Comparison of ENCODE assay signal across 26 mouse cellular contexts in the genomic region with DNA sequence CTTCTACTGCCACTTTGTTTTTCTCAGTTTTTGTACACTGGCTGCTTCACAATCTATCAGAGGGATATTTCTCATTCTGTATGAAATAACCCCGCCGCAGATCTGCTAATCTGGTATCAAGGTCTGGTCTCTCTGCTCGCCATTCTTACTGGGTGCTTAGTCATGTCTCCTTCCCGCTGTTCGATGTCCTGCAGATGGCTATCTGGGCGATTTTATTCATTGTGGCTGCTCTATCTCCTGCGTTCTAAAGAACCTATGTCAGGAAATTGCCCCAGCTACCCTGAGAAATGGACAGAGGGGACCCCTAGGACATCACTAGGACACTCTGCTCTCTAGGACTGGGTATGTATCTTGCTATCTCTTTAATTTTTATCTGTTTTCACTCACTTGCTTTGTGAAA.
A peak's percentile ranks its signal among the peaks of the same experiment; 100 is the strongest.
DNase-seq lines count a peak whose midpoint lies in the region; ATAC-seq lines count a peak whose summit lies in the region.
"Had no signal": no experiment of that assay in that cellular context is flagged by ENCODE, and none has a peak within 500 bp of the region (broad histone marks: within the 10 kb centered on the region; RNA-seq: fewer than 3 reads in every experiment).

No protein-coding gene starts in this region.

- no peak for ATAC-seq in embryonic facial prominence, embryonic 13.5 days (ENCODE audit: insufficient number of reproducible peaks, insufficient read depth, low FRiP score, low TSS enrichment, low read depth)
- peak; percentile 40 for ATAC-seq in megakaryocyte progenitor cell, adult 5-6 weeks (replicated peaks; ENCODE audit: poor library complexity)
- no peak for ATAC-seq in midbrain, embryonic 14.5 days (ENCODE audit: low FRiP score, low TSS enrichment)
- ATAC-seq: forebrain, embryonic 15.5 days; intestine, embryonic 15.5 days; Patski had no signal

- no peak overlapping the region for H3K4me3 ChIP-seq in embryonic facial prominence, embryonic 13.5 days
- no peak overlapping the region for H3K4me3 ChIP-seq in embryonic facial prominence, embryonic 10.5 days
- H3K4me3 ChIP-seq in heart, embryonic 10.5 days, result no peak overlapping the region
- no peak overlapping the region for H3K4me3 ChIP-seq in midbrain, embryonic 14.5 days (replicated peaks; ENCODE audit: low read depth, low read length)
- H3K4me3 ChIP-seq: erythroblast, embryonic 14.5 days; forebrain, embryonic 12.5 days; forebrain, embryonic 15.5 days; heart, embryonic 13.5 days; hindbrain, embryonic 15.5 days; intestine, embryonic 15.5 days had no signal

- 78% methylated on average over 7 of the region's 7 CpGs for WGBS in embryonic facial prominence, embryonic 13.5 days
- 87% methylated on average over 7 of the region's 7 CpGs for WGBS in embryonic facial prominence, embryonic 10.5 days
- 70% methylated on average over 7 of the region's 7 CpGs for WGBS in heart, embryonic 10.5 days
- 84% methylated on average over 7 of the region's 7 CpGs for WGBS in midbrain, embryonic 14.5 days

- H3K9ac ChIP-seq in embryonic facial prominence, embryonic 13.5 days, result no peak overlapping the region
- H3K9ac ChIP-seq in midbrain, embryonic 14.5 days (replicated peaks; ENCODE audit: low read length), result no peak overlapping the region
- H3K9ac ChIP-seq: forebrain, embryonic 12.5 days; forebrain, embryonic 15.5 days; heart, embryonic 13.5 days; hindbrain, embryonic 15.5 days; intestine, embryonic 15.5 days had no signal

- DNase-seq in embryonic facial prominence, embryonic 10.5 days (ENCODE audit: low spot score), result no peak
- DNase-seq in 416B (ENCODE audit: low read depth) (peak; percentile 85), MN1 (ENCODE audit: low spot score) (peak; percentile 7)
- DNase-seq in heart, embryonic 10.5 days (ENCODE audit: low spot score), result no peak
- DNase-seq in midbrain, embryonic 14.5 days, result no peak
- no peak for DNase-seq in adrenal gland, adult 2 months
- DNase-seq: adrenal gland, postnatal 14 days; B cell, adult 2 months; cerebellum, adult 11 months; cerebellum, adult 2 months; cerebellum, postnatal 10 days; cerebellum, postnatal 36 days; embryo, embryonic 11 days; gastrocnemius, postnatal 25 days; heart, adult 18-20 months; heart, postnatal 14 days; heart, postnatal 4 days had no signal

- peaks cover 10% of the 10 kb centered on the region for H3K27me3 ChIP-seq in embryonic facial prominence, embryonic 13.5 days
- peaks cover 67% of the 10 kb centered on the region for H3K27me3 ChIP-seq in embryonic facial prominence, embryonic 10.5 days (replicated peaks; ENCODE audit: low read depth, poor library complexity, severe bottlenecking)
- H3K27me3 ChIP-seq in heart, embryonic 10.5 days (ENCODE audit: insufficient read depth, poor library complexity, severe bottlenecking), result peaks cover 73% of the 10 kb centered on the region
- H3K27me3 ChIP-seq in midbrain, embryonic 14.5 days (ENCODE audit: control insufficient read depth, insufficient read depth, low read length), result peaks cover 45% of the 10 kb centered on the region
- H3K27me3 ChIP-seq: Patski had no signal

- peaks cover 32% of the 10 kb centered on the region for H3K4me1 ChIP-seq in embryonic facial prominence, embryonic 13.5 days
- H3K4me1 ChIP-seq in embryonic facial prominence, embryonic 10.5 days, result peaks cover 15% of the 10 kb centered on the region
- peaks cover 11% of the 10 kb centered on the region for H3K4me1 ChIP-seq in heart, embryonic 10.5 days
- peaks cover 4% of the 10 kb centered on the region; the same call in 1 of the 2 replicates for H3K4me1 ChIP-seq in midbrain, embryonic 14.5 days (ENCODE audit: control insufficient read depth, insufficient read depth, low read length)

- H3K9me3 ChIP-seq in embryonic facial prominence, embryonic 13.5 days, result no peaks in the 10 kb centered on the region
- no peaks in the 10 kb centered on the region for H3K9me3 ChIP-seq in embryonic facial prominence, embryonic 10.5 days
- no peaks in the 10 kb centered on the region for H3K9me3 ChIP-seq in heart, embryonic 10.5 days
- no peaks in the 10 kb centered on the region for H3K9me3 ChIP-seq in midbrain, embryonic 14.5 days (ENCODE audit: control insufficient read depth, low read length)
- H3K9me3 ChIP-seq: forebrain, embryonic 12.5 days; forebrain, embryonic 15.5 days; heart, embryonic 13.5 days; hindbrain, embryonic 15.5 days; intestine, embryonic 15.5 days had no signal

- H3K4me2 ChIP-seq in embryonic facial prominence, embryonic 13.5 days, result peak overlapping the region; percentile 26
- no peak overlapping the region for H3K4me2 ChIP-seq in midbrain, embryonic 14.5 days (ENCODE audit: low read length)
- H3K4me2 ChIP-seq: forebrain, embryonic 12.5 days; forebrain, embryonic 15.5 days; heart, embryonic 13.5 days; hindbrain, embryonic 15.5 days; intestine, embryonic 15.5 days had no signal

- no peak overlapping the region for H3K27ac ChIP-seq in embryonic facial prominence, embryonic 13.5 days
- no peak overlapping the region for H3K27ac ChIP-seq in embryonic facial prominence, embryonic 10.5 days (replicated peaks)
- H3K27ac ChIP-seq in heart, embryonic 10.5 days, result no peak overlapping the region
- no peak overlapping the region for H3K27ac ChIP-seq in midbrain, embryonic 14.5 days (replicated peaks; ENCODE audit: low read depth, low read length)
- H3K27ac ChIP-seq: forebrain, embryonic 12.5 days; forebrain, embryonic 15.5 days; heart, embryonic 13.5 days; hindbrain, embryonic 15.5 days; intestine, embryonic 15.5 days had no signal

- peaks cover 38% of the 10 kb centered on the region for H3K36me3 ChIP-seq in embryonic facial prominence, embryonic 13.5 days
- no peaks in the 10 kb centered on the region for H3K36me3 ChIP-seq in embryonic facial prominence, embryonic 10.5 days (replicated peaks)
- H3K36me3 ChIP-seq in heart, embryonic 10.5 days, result no peaks in the 10 kb centered on the region
- no peaks in the 10 kb centered on the region for H3K36me3 ChIP-seq in midbrain, embryonic 14.5 days (ENCODE audit: control insufficient read depth, insufficient read depth, low read length)
- H3K36me3 ChIP-seq: forebrain, embryonic 12.5 days; forebrain, embryonic 15.5 days; heart, embryonic 13.5 days; hindbrain, embryonic 15.5 days; intestine, embryonic 15.5 days had no signal

Comparison
In these comparisons a context has a peak if more than half of its experiments do, and no peak if none do; other contexts are left out.
1. DNase-seq: peak in 416B (single experiment) and MN1 (single experiment); none in embryonic facial prominence, embryonic 10.5 days (single experiment), heart, embryonic 10.5 days (single experiment), midbrain, embryonic 14.5 days (single experiment) and adrenal gland, adult 2 months (single experiment).